Mouse (Mus musculus) thymus, adult 2 months (tissue): ENCODE measurements around the gene Serf2. TPM values are rescaled to one million over a fixed set of nuclear protein-coding genes. Genes with fewer than 3 reads are reported as not detected.

Experiments
- DNase-seq: peaks from one replicate; pipeline ENCODE4 v3.0.0; 2021
- H3K27ac ChIP-seq: fragments of 200-500 bp; 2 replicates; pipeline ENCODE4 v1.5.1; 2012; ENCODE audit warnings: low read length, control low read depth; ENCODE audit not compliant: control insufficient read depth, insufficient read depth
- H3K27me3 ChIP-seq: fragments of 200-500 bp; 2 replicates; pipeline ENCODE4 v1.6.1; 2012; ENCODE audit warnings: mild to moderate bottlenecking, low read length, moderate library complexity, mixed read lengths; ENCODE audit not compliant: control insufficient read depth, insufficient read depth
- H3K36me3 ChIP-seq: fragments of 200-500 bp; 2 replicates; pipeline ENCODE4 v1.6.1; 2012; ENCODE audit warnings: mild to moderate bottlenecking, low read length, moderate library complexity; ENCODE audit not compliant: control insufficient read depth, insufficient read depth
- H3K4me1 ChIP-seq: fragments of 200-500 bp; replicated peaks from 2 replicates; pipeline ENCODE4 v1.6.1; 2012; ENCODE audit warnings: low read length; ENCODE audit not compliant: control insufficient read depth, insufficient read depth
- H3K4me3 ChIP-seq: fragments of 200-500 bp; 2 replicates; pipeline ENCODE4 v1.5.1; 2012; ENCODE audit warnings: mild to moderate bottlenecking, low read length, control low read depth, moderate library complexity; ENCODE audit not compliant: control insufficient read depth, insufficient read depth
- CTCF ChIP-seq: fragments of 200-500 bp; IDR thresholded peaks from 2 replicates; pipeline ENCODE4 v1.5.1; 2012; ENCODE audit warnings: mild to moderate bottlenecking, control low read depth, low read length, moderate library complexity, borderline replicate concordance; ENCODE audit not compliant: control insufficient read depth, poor library complexity, insufficient read depth; ENCODE audit errors: extremely low read depth
- POLR2A ChIP-seq: fragments of 200-500 bp; IDR thresholded peaks from 2 replicates; pipeline ENCODE4 v1.6.1; 2012; ENCODE audit warnings: mild to moderate bottlenecking, low read length, control low read depth, moderate library complexity; ENCODE audit not compliant: control insufficient read depth, poor library complexity, insufficient read depth; ENCODE audit errors: extremely low read depth
- WGBS: fragments of 180-500 bp; shearing (Covaris S2); methylation state at CpG from one replicate; pipeline ENCODE4 v1.1.7; 2018; 5-methylcytosine and 5-hydroxymethylcytosine counted together
- polyA plus RNA-seq: library from polyadenylated mRNA; depleted of rRNA; stranded (reverse); fragments of >200 nt; gene quantifications from 2 replicates; pipeline ENCODE4 v1.2.3, GENCODE M21; 2012

The Serf2 gene
- polyA plus RNA-seq, 1 experiment: 498 TPM

DNA sequence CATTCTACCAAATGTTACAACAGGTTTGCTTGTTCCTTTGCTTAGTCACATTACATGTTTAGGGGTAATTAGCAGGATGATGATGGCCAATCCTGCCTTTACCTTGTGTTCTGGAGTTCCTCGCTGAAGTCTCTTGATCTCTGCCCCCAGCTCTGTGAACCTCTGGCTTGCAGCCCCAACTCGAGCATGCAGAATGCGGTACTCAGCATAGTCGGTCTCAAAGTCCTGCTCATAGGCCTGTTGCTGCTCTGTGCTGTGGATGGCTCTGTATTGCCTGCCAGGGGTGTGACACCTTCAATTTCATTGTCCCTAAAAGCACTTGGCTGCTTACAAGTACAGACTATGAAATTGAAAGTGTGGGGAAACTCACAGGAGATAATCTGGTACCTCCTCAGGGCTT lies 9.2 kb upstream of the Serf2 start:
- 95% methylated on average over 4 of the region's 4 CpGs for WGBS
- H3K4me3 ChIP-seq: no peak overlapping the region
- H3K27me3 ChIP-seq: no peaks in the 10 kb centered on the region
- TF ChIP-seq POLR2A (no peak), CTCF (no peak)
- DNase-seq: no peak
- no peak overlapping the region for H3K27ac ChIP-seq
- peaks cover 37% of the 10 kb centered on the region for H3K36me3 ChIP-seq
- peaks cover 11% of the 10 kb centered on the region for H3K4me1 ChIP-seq

DNA sequence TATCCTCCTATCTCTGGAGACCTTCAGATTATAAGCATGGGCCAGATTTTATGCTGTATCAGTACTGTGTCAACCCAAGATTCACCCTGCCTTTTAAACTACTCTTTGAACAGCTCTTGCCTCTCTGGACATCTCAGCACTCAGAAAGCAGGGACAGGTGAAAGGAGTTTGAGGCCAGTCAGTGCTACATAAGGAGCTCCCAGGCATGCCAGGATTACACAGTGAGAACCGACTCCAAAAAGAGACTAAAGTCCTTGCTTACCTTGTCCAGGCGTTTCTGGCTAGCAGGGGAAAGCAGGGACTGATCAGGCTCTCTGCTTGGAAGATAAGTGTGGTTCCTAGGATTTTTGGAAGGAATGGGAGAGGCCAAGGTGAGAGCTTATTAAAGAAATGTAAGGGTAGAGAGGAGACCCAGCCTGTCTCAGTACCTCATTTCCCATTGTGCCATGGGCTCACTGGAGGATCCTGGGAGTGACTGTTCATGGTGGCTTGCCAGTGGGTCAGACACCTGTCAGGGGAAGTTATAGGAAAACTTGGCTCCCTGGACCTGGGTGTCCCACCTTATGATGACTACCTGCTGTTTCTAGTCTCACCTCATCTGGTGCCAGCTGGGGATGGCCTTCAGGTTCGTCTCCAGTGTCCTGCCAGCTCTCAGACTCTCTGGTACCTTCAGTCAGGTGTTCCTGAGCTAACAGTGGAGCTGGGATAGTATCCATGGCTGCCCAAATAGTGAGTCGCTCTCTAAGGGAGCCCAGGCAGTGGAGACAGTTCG lies 8.0 kb upstream of the Serf2 start:
- no peak for TF ChIP-seq POLR2A
- TF ChIP-seq CTCF: no peak
- peaks cover 25% of the 10 kb centered on the region for H3K36me3 ChIP-seq
- WGBS: 82% methylated on average over 5 of the region's 5 CpGs
- H3K4me1 ChIP-seq: peaks cover 11% of the 10 kb centered on the region
- DNase-seq: no peak
- no peak overlapping the region for H3K4me3 ChIP-seq
- H3K27me3 ChIP-seq: no peaks in the 10 kb centered on the region
- no peak overlapping the region for H3K27ac ChIP-seq

DNA sequence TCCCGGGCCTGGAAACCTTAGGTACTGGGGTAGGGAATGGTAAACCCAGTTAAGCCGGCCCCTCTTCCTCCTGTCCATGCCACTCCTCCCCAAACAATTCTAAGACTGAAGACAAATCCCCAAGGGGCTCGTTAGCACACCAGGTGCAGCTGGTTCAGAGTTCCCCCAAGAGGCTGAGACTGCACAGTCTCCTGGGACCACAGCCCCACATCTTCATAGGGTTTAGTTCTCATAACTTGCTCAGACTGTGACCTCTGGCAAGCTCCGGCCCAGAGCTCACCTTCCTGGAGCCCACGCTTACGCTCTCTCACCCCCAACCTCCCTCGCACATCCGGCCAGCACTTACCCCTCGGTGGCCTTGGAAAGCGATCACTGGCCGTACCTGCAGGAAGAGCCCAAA lies 7.2 kb upstream of the Serf2 start:
- no peaks in the 10 kb centered on the region for H3K27me3 ChIP-seq
- 31% methylated on average over 11 of the region's 11 CpGs for WGBS
- H3K4me1 ChIP-seq: peaks cover 11% of the 10 kb centered on the region
- H3K4me3 ChIP-seq: peak overlapping the region; percentile 40; the same call in 1 of the 2 replicates
- H3K36me3 ChIP-seq: peaks cover 17% of the 10 kb centered on the region
- TF ChIP-seq CTCF (no peak), POLR2A (no peak)
- H3K27ac ChIP-seq: no peak overlapping the region
- no peak for DNase-seq

DNA sequence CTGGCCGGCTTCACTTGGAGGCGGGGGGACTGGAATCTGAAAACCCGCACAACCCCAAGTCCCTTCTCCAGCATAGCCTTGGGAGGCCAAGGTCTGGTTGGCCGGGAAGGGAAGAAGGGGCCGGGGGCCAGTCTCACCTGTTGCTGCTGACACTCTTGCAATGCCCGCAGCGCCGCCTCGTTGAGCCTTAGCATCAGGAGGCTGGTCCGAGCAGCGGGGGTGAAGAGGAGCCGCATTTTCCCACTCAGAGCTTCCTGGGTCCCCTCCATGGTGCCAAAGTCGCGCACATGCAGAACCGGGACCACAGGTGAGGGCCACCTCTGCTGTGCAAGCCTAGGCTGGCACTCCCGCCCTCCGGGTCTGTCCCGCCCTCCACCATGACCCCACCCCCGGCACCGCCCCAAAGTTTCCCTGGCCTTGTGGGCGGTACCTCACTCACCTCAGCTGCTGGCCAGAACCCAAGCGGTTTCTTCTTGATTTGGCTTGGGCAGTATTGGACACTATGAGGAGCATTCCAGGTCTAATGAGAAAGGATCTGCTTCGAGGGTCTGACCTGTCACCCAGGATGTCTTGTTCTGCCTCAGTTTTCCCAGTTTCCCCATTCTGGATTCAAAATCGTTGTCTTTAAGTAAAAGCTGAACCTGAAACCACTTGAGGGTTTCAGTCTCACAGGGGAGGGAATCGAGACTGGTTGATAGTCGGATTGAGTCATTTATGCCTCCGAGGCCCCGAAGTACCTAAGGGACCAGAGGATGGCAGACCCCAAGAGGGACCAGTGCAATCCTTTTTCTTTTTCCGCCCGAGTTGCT lies 6.5 kb upstream of the Serf2 start:
- TF ChIP-seq CTCF: no peak
- TF ChIP-seq POLR2A: no peak
- Histone ChIP-seq H3K27me3 (no peaks in the 10 kb centered on the region), H3K36me3 (peaks cover 10% of the 10 kb centered on the region), H3K27ac (no peak overlapping the region), H3K4me3 (peak overlapping the region; percentile 40), H3K4me1 (peaks cover 11% of the 10 kb centered on the region)
- WGBS: 3% methylated on average over 30 of the region's 30 CpGs
- peak; percentile 61 for DNase-seq

DNA sequence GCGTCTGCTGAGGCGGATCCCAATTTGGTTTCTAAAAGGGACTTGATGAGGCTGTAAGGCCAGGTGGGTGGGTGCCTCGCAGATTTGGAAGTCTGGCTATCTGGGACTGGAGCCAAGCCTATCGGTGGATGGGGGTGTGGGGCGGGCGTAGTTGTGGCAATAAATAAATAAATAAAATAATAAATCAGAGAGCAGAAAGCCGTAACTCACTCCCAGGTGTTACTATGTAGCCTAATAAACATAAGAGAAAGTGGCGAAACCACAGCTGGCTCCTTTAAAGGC lies 6.0 kb upstream of the Serf2 start:
- Histone ChIP-seq H3K36me3 (peaks cover 5% of the 10 kb centered on the region), H3K27me3 (no peaks in the 10 kb centered on the region), H3K27ac (no peak overlapping the region), H3K4me3 (no peak overlapping the region), H3K4me1 (peaks cover 11% of the 10 kb centered on the region)
- TF ChIP-seq CTCF: no peak
- no peak for TF ChIP-seq POLR2A
- DNase-seq: no peak
- WGBS: 13% methylated on average over 8 of the region's 8 CpGs

DNA sequence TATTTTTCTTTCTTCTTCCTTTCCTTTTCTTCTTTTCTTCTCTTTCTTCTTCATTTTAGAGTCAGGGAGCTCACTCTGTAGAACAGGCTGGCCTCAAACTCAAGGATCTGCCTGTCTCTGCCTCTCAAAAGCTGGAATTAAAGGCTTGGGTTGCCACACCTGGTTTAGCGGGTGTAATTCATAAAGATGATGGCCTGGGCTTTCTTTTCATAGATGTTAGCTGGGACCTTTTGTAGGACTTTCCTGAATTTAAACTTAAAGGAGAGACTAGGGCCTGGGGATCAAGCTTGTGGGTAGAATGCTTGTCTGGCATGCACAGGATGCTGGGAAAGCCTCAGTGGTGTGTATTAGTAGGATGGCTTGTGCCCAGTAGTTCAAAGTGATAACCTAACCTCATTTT lies 4.8 kb upstream of the Serf2 start, which contains the start of gene Ell3:
Gene Ell3, minus strand, starts transcription at position 101 of the 400 bp plus-strand sequence.
- 94% methylated on average over 1 of the region's 1 CpGs for WGBS
- Histone ChIP-seq H3K4me3 (no peak within 1 kb of the TSS), H3K27me3 (no peaks in the 10 kb centered on the region), H3K36me3 (no peaks in the 10 kb centered on the region), H3K27ac (no peak within 1 kb of the TSS), H3K4me1 (peaks cover 11% of the 10 kb centered on the region)
- TF ChIP-seq POLR2A (no peak), CTCF (no peak)
- no peak for DNase-seq
